Mouse (Mus musculus): Measurements from ENCODE around the gene Elp4.

The Elp4 gene

DNA sequence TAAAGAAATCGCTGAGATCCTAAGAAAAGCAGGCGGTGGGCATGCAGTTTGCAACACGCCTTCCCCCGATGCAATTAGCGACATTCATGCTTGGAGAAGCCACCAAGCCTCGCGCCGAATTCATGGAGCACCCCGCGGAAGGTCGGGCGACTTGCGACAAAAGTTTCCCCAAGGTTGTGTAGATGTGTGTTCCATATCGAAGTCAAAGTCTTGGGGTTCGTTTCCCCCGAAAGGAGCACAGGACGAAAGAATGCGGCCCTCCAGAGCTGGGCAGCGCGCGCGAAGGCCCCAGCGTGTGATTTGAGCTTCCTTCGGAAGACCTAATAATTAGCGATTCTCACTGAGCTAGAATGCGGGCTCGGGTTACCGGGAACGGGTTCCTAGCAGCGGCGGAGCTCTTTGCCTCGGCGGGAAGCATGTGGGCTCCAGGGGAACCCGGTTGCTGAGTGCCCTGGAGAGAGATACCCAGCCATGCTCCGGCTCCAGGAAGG, 234.9 kb downstream of the Elp4 start:
- DNase-seq = peak in 1 of 2 experiments; percentile 45

DNA sequence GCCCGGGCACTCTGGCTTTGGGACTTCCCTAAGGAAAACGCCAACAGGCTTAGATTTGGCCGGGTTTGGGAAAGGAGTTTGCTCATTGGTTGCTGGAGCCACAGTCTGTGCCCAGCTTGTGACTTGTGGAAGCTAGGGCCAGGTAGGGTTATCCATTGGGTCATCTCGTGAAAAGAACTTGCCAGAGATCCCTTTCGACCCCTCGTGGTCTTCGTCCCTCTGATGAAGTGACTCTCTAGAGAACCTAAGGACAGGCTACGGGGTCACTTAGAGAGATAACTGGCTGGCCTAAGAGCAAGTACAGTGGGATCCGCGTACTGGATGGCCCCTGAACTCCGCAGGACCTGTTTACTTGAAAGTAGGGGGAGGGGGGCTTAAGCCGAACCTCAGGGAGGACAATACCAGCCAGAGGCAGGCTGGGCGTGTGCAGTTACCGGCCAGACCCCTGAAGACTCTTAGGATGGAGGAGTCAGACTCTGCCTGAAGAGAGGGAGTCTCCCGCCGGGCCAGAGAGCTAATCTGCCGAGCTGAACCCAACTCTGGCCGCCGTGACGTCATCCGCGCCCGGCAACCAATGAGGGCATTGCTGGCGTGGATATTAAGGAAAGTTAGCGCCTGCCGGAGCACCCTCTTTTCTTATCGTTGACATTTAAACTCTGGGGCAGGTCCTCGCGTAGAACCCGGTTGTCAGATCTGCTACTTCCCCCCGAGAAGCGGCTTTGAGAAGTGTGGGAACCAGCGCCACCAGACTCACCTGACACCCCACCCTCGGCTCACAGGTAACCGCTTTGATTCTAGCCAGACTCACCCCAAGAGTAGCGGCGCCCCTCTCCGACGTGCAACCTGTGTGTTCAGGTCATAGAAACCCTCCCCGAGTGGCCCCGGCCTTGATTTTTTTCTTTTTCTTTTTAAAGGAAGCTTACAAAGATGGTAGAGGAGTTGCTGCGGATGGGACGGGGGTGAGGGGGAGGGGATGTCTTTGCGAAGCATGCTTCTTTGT, 235.8 kb downstream of the Elp4 start, which contains the start of gene Pax6:
Pax6 (plus strand) TSS at position 630 of the 1,000 bp plus-strand sequence.
- peak in 1 of 2 experiments; percentile 39 for DNase-seq

DNA sequence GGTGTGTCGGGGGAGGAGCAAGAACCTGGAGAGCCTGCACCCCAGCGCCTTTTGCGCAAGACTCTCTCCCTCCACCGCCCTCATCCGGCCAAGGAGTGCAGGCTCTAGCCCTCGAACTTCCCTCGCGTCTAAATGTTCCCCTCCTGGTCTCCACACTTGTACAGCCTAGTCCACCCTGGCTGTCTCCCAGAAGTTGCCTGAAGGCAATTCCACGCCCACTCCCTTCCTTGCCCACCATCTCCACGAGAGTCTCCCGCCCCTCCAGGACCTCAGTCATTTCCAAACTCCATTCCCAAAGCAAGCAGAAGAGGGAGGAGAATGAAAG, 236.8 kb downstream of the Elp4 start:
- peak in 1 of 2 experiments; percentile 49 for DNase-seq

DNA sequence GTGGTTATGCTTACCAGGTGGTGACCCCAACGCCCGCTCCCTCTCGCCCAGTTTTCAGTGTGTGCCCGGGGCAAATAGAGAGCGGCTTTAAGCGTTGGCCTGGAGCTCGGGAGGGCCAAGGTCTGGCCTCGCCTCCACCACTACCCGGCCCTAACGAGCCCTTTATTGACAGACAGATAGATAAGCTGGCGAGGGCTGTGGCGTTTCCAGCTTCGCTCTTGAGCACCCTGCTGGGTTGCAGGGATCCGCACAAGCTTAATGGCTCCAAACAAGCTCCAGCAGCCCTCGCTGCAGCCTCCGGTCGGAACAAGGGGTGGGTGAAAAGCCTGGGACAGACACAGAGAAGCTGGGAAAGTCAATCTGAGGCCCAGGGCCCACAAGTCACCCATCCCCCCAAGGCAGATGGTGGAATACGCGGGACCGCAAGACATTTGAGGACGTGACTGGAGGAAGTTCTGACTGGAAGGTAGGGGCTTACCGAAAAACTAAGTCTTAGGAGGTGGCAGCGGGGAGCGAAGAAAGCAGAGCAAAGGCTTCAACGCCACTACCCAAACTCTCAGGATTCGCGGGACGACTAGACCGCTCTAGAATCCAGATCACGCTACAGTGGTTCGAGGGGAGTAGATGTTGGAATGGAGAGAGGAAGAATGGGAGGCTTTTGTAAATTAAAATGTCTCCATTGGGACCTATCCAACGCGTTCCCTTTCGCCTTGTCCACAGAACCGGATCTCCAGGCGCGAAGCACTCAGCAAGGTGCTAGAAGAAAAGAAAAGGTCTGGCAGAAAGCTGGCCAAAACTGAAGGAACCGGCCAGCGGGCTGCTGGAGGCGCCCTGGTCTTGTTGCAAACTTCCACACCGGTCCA, 237.4 kb downstream of the Elp4 start:
- DNase-seq = no peak

DNA sequence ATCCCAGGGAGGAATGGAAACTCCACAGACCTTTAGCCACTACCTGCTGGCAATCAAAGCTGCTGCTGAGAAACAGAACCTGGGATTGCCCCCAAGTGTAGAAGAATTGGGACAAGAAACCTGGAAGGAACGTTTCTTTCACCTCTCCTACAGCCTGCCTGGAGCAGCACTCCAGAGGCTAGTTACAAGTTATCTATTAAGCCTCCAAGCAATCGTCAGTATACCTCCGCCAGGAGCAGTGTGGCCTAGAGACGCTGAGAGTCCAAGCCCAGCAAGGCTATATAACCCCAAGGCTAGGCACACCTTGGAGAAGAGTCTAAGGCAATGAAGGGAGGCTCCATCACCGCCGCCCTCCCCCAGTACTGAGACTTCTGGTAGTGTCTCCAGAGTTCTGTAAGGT, 238.0 kb downstream of the Elp4 start:
- DNase-seq = no peak

DNA sequence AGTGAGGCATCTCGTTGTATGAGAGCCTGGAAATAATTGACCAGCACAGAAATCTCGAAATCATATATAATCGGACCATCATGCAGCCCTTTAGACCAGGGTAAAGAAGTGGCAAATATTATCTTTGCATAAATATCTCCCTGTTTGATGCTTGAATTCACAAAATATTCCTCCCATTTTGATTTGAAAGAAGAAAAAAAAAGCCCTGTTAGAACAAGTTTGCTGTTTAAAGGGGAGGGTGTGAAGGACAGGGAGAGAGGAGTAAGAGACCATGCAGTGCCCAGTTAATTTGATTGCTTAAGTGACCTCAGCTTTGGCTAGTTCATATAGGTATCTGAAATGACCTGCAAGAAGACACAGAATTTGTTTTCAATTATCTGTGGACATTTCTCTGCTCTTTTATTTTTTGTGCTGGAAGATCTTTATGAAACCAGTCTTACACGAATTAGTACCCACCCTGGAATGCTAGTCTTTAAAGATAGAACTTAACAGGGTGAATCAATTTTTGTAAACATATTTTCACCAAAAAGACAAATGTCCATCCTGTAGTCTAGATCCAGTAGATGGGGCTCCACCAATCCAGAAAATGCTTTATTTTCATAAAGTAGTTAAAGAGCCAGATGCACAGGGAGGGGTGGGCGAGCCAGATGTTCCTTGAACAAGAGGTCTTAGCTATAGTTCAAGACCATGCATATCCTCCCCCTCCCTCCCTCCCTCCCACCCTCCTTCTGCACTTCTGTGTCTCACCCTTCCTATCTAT, 238.7 kb downstream of the Elp4 start:
- DNase-seq = no peak

DNA sequence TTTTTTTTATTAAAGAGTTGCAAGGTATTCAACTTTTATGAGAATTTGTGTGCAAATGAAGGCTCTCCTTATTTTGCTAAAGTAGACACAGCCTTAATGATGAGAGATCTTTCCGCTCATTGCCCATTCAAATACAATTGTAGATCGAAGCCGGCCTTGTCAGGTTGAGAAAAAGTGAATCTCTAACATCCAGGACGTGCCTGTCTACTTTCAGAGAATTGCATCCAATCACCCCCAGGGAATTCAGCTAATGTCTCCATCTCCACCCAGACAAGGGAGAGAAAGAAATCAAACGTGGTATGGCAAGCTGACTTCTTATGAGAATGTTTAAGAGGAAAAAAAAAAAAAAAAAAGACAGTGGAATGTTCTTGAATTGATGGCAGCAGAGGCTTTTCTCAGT, 239.4 kb downstream of the Elp4 start:
- DNase-seq = no peak

DNA sequence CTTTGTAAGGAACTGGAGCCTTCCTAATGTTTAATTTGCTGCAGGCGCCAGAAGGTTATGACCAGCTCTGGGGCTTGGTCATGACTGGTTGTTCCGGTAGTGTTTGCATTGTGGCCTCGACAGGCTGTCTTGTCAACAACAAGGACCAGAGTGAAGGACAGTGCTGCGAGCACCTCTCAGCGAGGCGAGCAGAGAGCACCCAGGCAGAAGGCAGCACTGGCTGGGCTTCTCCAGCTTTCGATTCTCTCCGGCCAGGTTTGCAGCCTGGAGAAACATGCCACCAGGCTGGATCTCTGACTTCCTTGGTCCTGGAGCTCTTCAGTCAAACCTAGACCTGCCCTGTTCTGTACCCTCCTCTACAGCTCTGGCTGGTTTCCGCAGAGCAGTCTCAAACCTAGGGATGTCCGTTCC, 241.3 kb downstream of the Elp4 start:
- DNase-seq = peak in 1 of 2 experiments; percentile 18

DNA sequence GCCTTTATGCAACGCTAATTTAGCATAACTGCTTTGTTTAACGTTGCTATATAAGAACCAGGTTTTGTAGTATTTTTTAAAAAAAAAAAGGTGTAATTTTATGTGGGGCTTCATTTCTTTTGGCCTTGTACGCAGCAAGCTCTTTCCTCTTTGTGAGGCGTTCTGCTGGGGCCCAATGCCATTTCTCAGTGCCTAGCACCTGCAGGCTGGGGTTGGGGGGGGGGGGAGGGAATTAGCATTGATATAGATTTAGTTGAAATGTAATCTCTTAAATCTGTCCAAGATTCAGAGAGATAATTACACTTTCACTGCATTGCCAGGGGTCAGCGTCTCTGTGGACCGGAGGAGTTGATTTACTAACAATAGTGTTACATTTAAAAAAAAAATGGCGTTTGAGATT, 241.8 kb downstream of the Elp4 start:
- no peak for DNase-seq

DNA sequence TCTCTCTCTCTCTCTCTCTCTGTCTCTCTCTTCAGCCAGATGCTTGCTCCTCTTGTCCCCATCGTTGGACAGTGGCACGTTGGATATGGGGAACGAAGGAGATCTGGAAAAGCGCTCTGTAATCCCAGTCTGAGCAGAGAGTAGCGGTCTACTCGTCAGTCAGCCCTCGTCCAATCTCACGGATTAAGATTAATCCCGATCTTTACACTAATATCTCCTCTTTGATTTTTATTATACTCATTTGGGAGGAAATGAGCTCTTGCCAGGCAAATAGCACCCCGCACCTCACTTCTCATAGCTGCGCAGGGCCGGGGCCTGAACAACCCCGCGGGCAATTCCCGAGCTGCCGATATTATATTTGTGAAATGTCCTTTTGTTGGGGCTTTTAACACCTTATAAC, 242.2 kb downstream of the Elp4 start:
- no peak for DNase-seq

DNA sequence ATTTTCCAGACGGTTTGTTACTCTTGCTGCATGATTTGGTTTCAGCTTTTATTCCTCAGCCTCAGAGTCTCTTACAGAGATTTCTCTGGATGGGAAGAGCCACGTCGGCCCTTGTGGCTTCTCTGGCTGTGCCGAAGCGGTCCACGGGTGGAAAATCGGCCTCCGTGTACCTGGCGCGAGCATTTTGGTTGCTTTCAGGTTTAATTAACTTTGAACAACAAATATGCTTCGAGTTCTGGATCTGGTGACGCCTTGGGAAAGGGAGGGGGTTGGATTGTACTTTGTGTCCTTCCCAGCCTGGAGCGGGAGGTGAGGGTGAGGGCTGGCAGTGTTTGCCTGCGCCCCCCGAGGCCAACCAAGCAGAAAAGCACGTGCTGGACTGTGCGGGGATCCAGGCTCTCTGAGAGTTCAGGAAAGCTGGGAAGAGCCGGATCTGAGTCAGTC, 242.7 kb downstream of the Elp4 start:
- DNase-seq = peak in 1 of 2 experiments; percentile 22

DNA sequence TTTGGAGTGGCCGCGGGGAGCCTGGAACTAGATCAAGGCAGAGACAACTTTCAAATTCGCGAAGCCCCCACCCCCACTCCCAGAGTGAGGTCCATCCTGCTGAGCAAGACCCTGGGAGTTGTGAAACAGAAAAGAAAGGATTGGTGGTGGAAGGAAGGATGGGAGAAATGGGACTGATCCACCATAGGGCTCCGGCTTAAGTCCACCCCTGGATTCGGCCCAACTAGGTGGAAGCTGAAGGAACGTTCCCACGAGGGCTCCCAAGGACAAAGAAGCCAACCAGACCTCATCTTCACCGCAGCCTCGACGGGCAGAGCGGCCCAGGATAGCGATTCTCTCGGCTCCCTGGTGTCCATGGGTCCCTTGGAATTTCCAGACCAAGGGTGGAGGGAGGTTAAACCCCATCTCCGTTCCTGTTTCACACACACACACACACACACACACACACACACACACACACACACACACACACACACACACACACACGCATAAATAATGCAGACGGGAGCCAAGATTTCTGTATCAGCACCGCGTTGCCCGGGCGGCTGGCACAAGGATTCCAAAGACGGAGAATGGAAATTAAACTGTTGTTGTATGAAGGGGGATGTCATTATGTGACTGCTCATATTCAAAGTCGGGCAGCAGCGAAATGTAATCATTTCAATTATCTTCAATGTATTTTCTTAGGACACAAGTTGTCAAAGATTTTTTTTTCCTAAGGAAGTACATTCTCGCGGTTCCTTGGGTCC, 243.3 kb downstream of the Elp4 start:
- DNase-seq = no peak

DNA sequence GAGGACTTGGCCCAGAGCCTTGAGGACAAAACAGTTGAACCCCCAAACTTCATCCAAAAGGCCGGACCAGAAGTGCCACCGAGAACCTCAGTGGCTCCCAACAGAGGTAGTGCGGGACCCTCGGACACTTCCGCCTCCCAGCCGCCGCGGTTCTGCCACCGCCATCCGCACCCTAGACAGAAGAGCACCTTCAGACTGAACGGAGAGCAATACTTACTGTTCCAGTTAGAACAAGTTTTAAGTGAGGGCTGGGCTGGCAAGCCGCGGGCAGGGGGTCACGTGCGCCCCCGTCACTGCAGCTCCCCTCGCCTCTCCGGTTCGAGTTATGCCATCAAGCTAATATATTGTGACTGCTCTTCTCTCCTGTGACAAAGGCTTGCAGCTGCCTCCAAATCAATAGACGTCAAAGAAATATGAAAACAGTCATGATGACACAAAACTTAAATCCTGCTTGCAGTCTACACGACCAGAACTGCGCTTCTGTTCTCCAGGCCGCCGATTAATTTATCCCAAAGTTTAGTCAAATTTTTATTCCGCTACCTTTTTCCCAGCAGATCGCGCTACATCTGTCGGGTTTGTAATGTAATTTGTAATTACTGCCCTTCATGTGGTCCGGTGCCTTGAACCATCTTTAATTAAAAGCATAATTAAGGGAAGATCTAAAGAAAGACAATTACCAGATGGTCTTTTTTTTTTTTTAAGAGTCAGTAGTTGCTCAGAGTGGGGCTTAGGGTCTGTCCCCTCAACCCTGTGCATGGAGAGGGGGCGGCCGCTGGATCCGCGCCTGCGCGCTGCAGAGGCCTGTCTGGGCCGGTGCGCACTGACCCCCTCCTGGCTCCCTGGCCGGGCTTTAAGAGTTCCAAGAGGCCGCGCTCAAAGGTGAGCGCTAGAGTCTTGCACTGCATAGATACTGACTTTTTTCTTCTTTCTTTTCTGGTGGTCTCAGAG, 244.2 kb downstream of the Elp4 start:
- DNase-seq = peak in 1 of 2 experiments; percentile 24

DNA sequence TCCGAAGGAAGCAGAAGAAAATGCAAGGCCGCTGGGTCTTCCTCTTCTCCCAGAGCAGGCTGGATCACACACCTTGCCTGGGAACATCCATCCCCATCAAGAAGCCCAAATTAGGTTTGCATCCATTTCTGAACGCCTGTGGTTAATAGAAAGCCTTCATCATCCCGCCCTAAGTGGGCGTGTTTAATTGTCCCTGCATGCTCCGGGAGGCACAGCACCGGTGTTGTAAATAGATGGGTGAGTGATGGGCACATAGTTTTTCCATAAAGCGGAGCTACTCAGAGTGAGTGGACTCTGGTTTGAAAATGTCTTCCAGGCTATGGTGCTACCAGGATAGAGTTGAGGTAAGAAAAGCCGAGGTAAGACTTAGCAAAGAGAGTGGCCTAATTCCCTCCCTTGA, 245.0 kb downstream of the Elp4 start:
- no peak for DNase-seq

DNA sequence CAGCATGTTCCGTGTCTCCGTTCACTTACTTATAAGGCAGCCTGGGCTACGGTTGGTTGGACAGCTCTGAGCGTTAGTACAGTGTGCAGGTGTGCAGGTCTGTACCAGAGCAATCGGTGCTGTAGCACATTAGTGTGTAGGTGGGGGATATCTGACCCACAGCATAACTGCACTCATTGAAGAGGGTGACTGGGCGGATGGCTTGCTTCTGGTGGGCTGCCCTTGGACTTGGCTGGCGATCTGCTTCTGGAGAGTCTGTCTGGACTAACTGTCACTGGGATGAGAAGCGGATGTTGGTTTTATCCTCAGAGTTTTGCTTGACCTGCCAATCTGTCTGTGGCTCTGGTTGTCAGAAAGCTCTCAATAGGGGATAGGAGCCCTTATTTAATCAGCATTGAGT, 247.9 kb downstream of the Elp4 start:
- no peak for DNase-seq
